Mouse (Mus musculus) sigmoid colon, adult 10 weeks (tissue): Measurements from ENCODE around the gene 5031410I06Rik. TPM values are rescaled to one million over a fixed set of nuclear protein-coding genes. Genes with fewer than 3 reads are reported as not detected.

ENCODE experiments used
- polyA plus RNA-seq: library from polyadenylated mRNA; stranded (reverse); fragments of 350-450 nt; fragmentation: Illumina TruSeq; extraction: RNeasy Lipid Tissue Mini Kit (QIAGEN cat#74804); gene quantifications from one replicate; pipeline ENCODE4 v1.2.3, GENCODE M21; 2014; ENCODE audit warnings: low read depth, low replicate concordance

The 5031410I06Rik gene
- not detected for polyA plus RNA-seq

GRCm38 (mm10) chr5:26105262-26105661, at the start of gene 5031410I06Rik:
5031410I06Rik (minus strand) TSS chr5:26105362.

GRCm38 (mm10) chr5:26121321-26121720, 16.2 kb upstream of the 5031410I06Rik start, which contains the start of gene Gm10220:
Gm10220 (minus strand) TSS chr5:26121421.

GRCm38 (mm10) chr5:26089191-26089590, 16.0 kb downstream of the 5031410I06Rik start, which contains the start of gene Gm10471:
Gm10471 (minus strand) TSS chr5:26089291.

GRCm38 (mm10) chr5:26058481-26058880, 46.7 kb downstream of the 5031410I06Rik start, which contains the start of gene Gm7347:
Gm7347 (minus strand) TSS chr5:26058581.

Other genes with a start within 250 kb of the 5031410I06Rik start
- not detected for gene Gm21663, start 163.0 kb downstream of the 5031410I06Rik start, polyA plus RNA-seq
- gene Gm21671, start 150.9 kb downstream of the 5031410I06Rik start, polyA plus RNA-seq, result not detected
- gene Gm21680, start 132.7 kb downstream of the 5031410I06Rik start, polyA plus RNA-seq, result not detected
- gene Gm21698, start 116.7 kb downstream of the 5031410I06Rik start, polyA plus RNA-seq, result not detected
- not detected for gene Gm1979, start 100.6 kb downstream of the 5031410I06Rik start, polyA plus RNA-seq
- gene Gm5862, start 82.4 kb downstream of the 5031410I06Rik start, polyA plus RNA-seq, result not detected
- not detected for gene Speer4a, start 65.8 kb downstream of the 5031410I06Rik start, polyA plus RNA-seq
- gene Gm7347, start 46.8 kb downstream of the 5031410I06Rik start, polyA plus RNA-seq, result not detected
- not detected for gene Gm10471, start 16.1 kb downstream of the 5031410I06Rik start, polyA plus RNA-seq
- not detected for gene Gm10220, start 16.1 kb upstream of the 5031410I06Rik start, polyA plus RNA-seq
- gene Gm7361, start 152.3 kb upstream of the 5031410I06Rik start, polyA plus RNA-seq, result 0.38 TPM